Mouse (Mus musculus): ENCODE data around the gene 4930402H24Rik. TPM values are rescaled to one million over a fixed set of nuclear protein-coding genes. Genes with fewer than 3 reads are reported as not detected.

The 4930402H24Rik gene
- polyA plus RNA-seq (2011; ENCODE audit: insufficient read depth, insufficient read length, low read depth, missing spikeins), result 18.0 and 26.2 TPM in 2 replicates

DNA sequence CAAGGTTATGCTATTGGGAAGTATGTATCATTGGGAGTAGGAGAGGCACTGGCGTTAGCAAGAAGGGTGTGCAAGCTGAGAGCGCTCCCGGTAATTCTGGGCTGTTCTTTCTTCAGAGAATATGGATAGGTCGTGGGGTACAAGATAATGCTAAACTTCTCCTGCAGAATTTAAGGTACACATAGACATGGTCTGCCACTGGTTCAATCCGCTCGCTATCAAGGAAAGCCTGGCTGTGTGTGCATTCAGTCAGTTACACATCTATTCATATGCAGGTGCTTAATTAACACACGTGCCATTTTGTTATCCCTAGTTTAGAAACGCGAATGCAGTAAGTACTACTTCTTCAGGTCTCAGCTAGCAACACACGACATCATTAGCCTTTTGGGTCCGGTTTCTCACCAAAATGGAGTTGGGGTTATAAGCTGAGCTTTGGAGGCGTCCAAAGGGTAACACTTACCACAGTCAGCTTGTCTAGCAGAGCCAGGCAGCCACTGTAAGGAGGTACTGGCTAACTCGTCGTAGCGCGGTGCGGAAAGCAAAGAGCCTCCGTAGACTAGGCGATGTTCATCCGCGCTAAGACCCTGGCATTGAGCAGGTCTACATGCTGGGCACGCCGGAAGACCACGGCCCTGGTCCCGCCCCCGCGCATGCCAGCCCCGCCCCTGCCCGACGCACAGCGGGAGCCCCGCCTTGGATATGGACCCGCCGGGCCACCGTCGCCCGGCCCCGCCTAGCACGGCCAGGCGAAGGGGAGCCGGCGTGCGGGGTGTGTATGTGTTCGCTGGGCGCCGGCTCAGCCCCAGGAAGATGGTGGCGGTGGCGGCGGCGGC lies at the start of gene 4930402H24Rik, which contains the start of gene Atrn:
Gene 4930402H24Rik, minus strand, starts transcription at position 656 of the 833 bp plus-strand sequence.
Gene Atrn, plus strand, starts transcription at position 745 of the 833 bp plus-strand sequence.
- Histone ChIP-seq H3K27me3 (ENCODE audit: control insufficient read depth, insufficient read depth, low read length, poor library complexity, severe bottlenecking) (no peaks in the 10 kb centered on the region), H3K9me3 (replicated peaks; ENCODE audit: control insufficient read depth, insufficient read depth, low read length, poor library complexity, severe bottlenecking) (no peaks in the 10 kb centered on the region), H3K4me1 (ENCODE audit: control insufficient read depth, insufficient read depth, low read length) (no peaks in the 10 kb centered on the region), H3K4me3 (ENCODE audit: low read depth, low read length) (peak within 1 kb of the TSS; percentile 97), H3K27ac (ENCODE audit: insufficient read depth, low read length) (no peak within 1 kb of the TSS), H3K9ac (ENCODE audit: low read depth, poor library complexity, severe bottlenecking) (peak within 1 kb of the TSS; percentile 86), H3K36me3 (ENCODE audit: control insufficient read depth, insufficient read depth, low read length, poor library complexity, severe bottlenecking) (no peaks in the 10 kb centered on the region)
- TF ChIP-seq POLR2A (IDR thresholded peaks at IDR 0.05; ENCODE audit: insufficient read depth, low read length) (peak; percentile 67), EP300 (IDR thresholded peaks at IDR 0.05; ENCODE audit: insufficient read depth, low read depth, low read length) (no peak)

- H3K27ac ChIP-seq (ENCODE audit: insufficient read depth, low read length), result no peak overlapping the region
- H3K4me1 ChIP-seq (ENCODE audit: control insufficient read depth, insufficient read depth, low read length), result no peaks in the 10 kb centered on the region
- H3K4me3 ChIP-seq (ENCODE audit: low read depth, low read length), result no peak overlapping the region
- H3K27me3 ChIP-seq (ENCODE audit: control insufficient read depth, insufficient read depth, low read length, poor library complexity, severe bottlenecking), result no peaks in the 10 kb centered on the region
- no peaks in the 10 kb centered on the region for H3K36me3 ChIP-seq (ENCODE audit: control insufficient read depth, insufficient read depth, low read length, poor library complexity, severe bottlenecking)
- no peaks in the 10 kb centered on the region for H3K9me3 ChIP-seq (replicated peaks; ENCODE audit: control insufficient read depth, insufficient read depth, low read length, poor library complexity, severe bottlenecking)
- H3K9ac ChIP-seq (ENCODE audit: low read depth, poor library complexity, severe bottlenecking), result no peak overlapping the region
- TF ChIP-seq CTCF (IDR thresholded peaks at IDR 0.05; ENCODE audit: low read depth, low read length), result peak; percentile 85
- TF ChIP-seq POLR2A (IDR thresholded peaks at IDR 0.05; ENCODE audit: insufficient read depth, low read length), result no peak
Observed at GRCm38 (mm10) chr2:130950548-130950947, 44.3 kb upstream of the 4930402H24Rik start.

DNA sequence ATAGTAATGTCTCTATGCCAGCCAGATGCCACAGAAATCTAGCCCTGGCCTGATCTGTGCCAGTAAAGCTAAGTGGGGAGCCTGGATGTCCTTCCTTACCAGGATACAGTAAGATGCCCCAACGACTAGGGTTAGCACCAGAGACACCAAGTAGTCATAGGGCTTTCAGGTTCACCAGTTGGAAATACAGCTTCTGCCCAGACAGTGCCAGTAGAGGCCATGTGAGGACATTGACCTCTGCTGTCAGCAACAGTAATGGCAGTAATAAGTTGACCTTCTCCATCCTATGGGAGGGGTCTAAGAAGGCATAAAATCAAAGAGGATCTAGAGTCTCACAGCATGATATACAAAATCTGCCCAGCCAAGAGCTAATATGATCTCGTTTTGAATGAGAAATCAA lies 43.6 kb upstream of the 4930402H24Rik start:
- no peak for TF ChIP-seq CTCF (IDR thresholded peaks at IDR 0.05; ENCODE audit: low read depth, low read length)
- TF ChIP-seq POLR2A (IDR thresholded peaks at IDR 0.05; ENCODE audit: insufficient read depth, low read length), result no peak
- TF ChIP-seq EP300 (IDR thresholded peaks at IDR 0.05; ENCODE audit: insufficient read depth, low read depth, low read length), result no peak
- Histone ChIP-seq H3K9ac (ENCODE audit: low read depth, poor library complexity, severe bottlenecking) (no peak overlapping the region), H3K27ac (ENCODE audit: insufficient read depth, low read length) (no peak overlapping the region), H3K27me3 (ENCODE audit: control insufficient read depth, insufficient read depth, low read length, poor library complexity, severe bottlenecking) (no peaks in the 10 kb centered on the region), H3K4me3 (ENCODE audit: low read depth, low read length) (no peak overlapping the region), H3K9me3 (replicated peaks; ENCODE audit: control insufficient read depth, insufficient read depth, low read length, poor library complexity, severe bottlenecking) (no peaks in the 10 kb centered on the region), H3K4me1 (ENCODE audit: control insufficient read depth, insufficient read depth, low read length) (no peaks in the 10 kb centered on the region), H3K36me3 (ENCODE audit: control insufficient read depth, insufficient read depth, low read length, poor library complexity, severe bottlenecking) (no peaks in the 10 kb centered on the region)

DNA sequence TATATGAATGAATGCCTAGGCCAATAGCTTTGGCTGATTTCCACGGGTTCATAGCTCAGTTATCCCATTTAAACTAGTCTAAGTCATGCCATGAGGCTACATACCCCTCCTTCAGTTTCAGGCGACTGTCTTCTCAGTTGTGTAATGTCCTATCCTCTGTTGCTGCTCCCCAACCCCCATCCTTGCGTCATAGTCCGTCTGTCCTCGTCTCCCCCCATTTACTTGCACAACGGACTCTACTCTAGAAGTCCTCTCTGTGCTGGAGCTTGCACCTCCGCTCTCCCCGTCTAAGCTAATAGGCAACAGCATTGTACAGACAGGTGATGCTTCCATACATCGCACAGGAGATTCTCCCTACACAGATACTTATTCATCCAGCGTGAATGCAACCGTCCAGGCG lies 26.7 kb upstream of the 4930402H24Rik start:
- H3K27me3 ChIP-seq (ENCODE audit: control insufficient read depth, insufficient read depth, low read length, poor library complexity, severe bottlenecking), result no peaks in the 10 kb centered on the region
- H3K9ac ChIP-seq (ENCODE audit: low read depth, poor library complexity, severe bottlenecking), result no peak overlapping the region
- TF ChIP-seq CTCF (IDR thresholded peaks at IDR 0.05; ENCODE audit: low read depth, low read length) (no peak), POLR2A (IDR thresholded peaks at IDR 0.05; ENCODE audit: insufficient read depth, low read length) (no peak), EP300 (IDR thresholded peaks at IDR 0.05; ENCODE audit: insufficient read depth, low read depth, low read length) (no peak)
- no peak overlapping the region for H3K27ac ChIP-seq (ENCODE audit: insufficient read depth, low read length)
- no peaks in the 10 kb centered on the region for H3K36me3 ChIP-seq (ENCODE audit: control insufficient read depth, insufficient read depth, low read length, poor library complexity, severe bottlenecking)
- H3K4me3 ChIP-seq (ENCODE audit: low read depth, low read length), result no peak overlapping the region
- H3K4me1 ChIP-seq (ENCODE audit: control insufficient read depth, insufficient read depth, low read length), result no peaks in the 10 kb centered on the region
- H3K9me3 ChIP-seq (replicated peaks; ENCODE audit: control insufficient read depth, insufficient read depth, low read length, poor library complexity, severe bottlenecking), result no peaks in the 10 kb centered on the region

DNA sequence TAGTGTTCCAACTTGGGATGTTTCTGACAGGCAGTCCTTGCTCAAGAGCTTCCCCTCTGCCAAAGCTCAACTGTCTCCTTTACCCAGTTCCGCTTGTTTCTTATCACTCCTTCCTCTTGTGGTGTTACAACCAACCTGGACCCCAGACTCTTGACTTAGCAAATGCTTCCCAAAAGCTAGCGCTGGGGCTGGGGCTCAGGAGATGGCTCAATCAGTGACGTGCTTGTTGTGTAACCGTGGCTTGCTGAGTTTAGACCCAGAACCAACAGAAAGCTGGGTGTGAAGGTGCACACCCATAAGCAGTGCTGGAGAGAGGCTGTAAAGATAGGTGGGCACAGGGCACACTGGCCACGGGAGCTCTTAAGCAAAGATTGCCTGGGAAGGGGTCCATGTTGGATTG lies 23.8 kb upstream of the 4930402H24Rik start:
- no peaks in the 10 kb centered on the region for H3K9me3 ChIP-seq (replicated peaks; ENCODE audit: control insufficient read depth, insufficient read depth, low read length, poor library complexity, severe bottlenecking)
- no peaks in the 10 kb centered on the region for H3K36me3 ChIP-seq (ENCODE audit: control insufficient read depth, insufficient read depth, low read length, poor library complexity, severe bottlenecking)
- no peak overlapping the region for H3K9ac ChIP-seq (ENCODE audit: low read depth, poor library complexity, severe bottlenecking)
- no peak overlapping the region for H3K27ac ChIP-seq (ENCODE audit: insufficient read depth, low read length)
- no peak overlapping the region for H3K4me3 ChIP-seq (ENCODE audit: low read depth, low read length)
- TF ChIP-seq EP300 (IDR thresholded peaks at IDR 0.05; ENCODE audit: insufficient read depth, low read depth, low read length), result no peak
- no peak for TF ChIP-seq POLR2A (IDR thresholded peaks at IDR 0.05; ENCODE audit: insufficient read depth, low read length)
- no peak for TF ChIP-seq CTCF (IDR thresholded peaks at IDR 0.05; ENCODE audit: low read depth, low read length)
- no peaks in the 10 kb centered on the region for H3K4me1 ChIP-seq (ENCODE audit: control insufficient read depth, insufficient read depth, low read length)
- H3K27me3 ChIP-seq (ENCODE audit: control insufficient read depth, insufficient read depth, low read length, poor library complexity, severe bottlenecking), result no peaks in the 10 kb centered on the region

DNA sequence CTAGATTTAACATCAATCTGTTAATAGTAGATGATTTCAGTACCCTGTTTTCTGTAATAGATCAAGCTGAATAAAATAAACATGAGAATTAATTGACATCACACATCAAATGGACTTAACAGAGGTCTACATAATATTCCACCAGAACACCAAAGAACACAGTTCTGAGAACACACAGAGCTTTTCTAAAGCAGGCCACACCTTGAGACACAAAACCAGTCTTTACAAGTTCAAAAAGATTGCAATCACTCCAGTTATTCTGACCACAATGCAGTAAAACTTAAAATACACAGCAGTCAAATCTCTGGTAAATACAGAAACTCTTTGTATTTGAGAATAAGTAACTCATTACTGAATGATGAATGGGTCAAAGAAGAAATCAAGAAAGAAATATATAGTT lies 22.3 kb upstream of the 4930402H24Rik start:
- no peaks in the 10 kb centered on the region for H3K4me1 ChIP-seq (ENCODE audit: control insufficient read depth, insufficient read depth, low read length)
- no peaks in the 10 kb centered on the region for H3K36me3 ChIP-seq (ENCODE audit: control insufficient read depth, insufficient read depth, low read length, poor library complexity, severe bottlenecking)
- TF ChIP-seq POLR2A (IDR thresholded peaks at IDR 0.05; ENCODE audit: insufficient read depth, low read length), result no peak
- no peak for TF ChIP-seq CTCF (IDR thresholded peaks at IDR 0.05; ENCODE audit: low read depth, low read length)
- no peak for TF ChIP-seq EP300 (IDR thresholded peaks at IDR 0.05; ENCODE audit: insufficient read depth, low read depth, low read length)
- H3K9ac ChIP-seq (ENCODE audit: low read depth, poor library complexity, severe bottlenecking), result no peak overlapping the region
- H3K27me3 ChIP-seq (ENCODE audit: control insufficient read depth, insufficient read depth, low read length, poor library complexity, severe bottlenecking), result no peaks in the 10 kb centered on the region
- H3K9me3 ChIP-seq (replicated peaks; ENCODE audit: control insufficient read depth, insufficient read depth, low read length, poor library complexity, severe bottlenecking), result no peaks in the 10 kb centered on the region
- no peak overlapping the region for H3K27ac ChIP-seq (ENCODE audit: insufficient read depth, low read length)
- H3K4me3 ChIP-seq (ENCODE audit: low read depth, low read length), result no peak overlapping the region
